Mouse (Mus musculus) thymus, adult 2 months (tissue): ENCODE results near the gene Gm9857.

ENCODE experiments used
- CTCF ChIP-seq: fragments of 200-500 bp; IDR thresholded peaks from 2 replicates; pipeline ENCODE4 v1.5.1; 2012; ENCODE audit warnings: mild to moderate bottlenecking, control low read depth, low read length, moderate library complexity, borderline replicate concordance; ENCODE audit not compliant: control insufficient read depth, poor library complexity, insufficient read depth; ENCODE audit errors: extremely low read depth
- POLR2A ChIP-seq: fragments of 200-500 bp; IDR thresholded peaks from 2 replicates; pipeline ENCODE4 v1.6.1; 2012; ENCODE audit warnings: mild to moderate bottlenecking, low read length, control low read depth, moderate library complexity; ENCODE audit not compliant: control insufficient read depth, poor library complexity, insufficient read depth; ENCODE audit errors: extremely low read depth

DNA sequence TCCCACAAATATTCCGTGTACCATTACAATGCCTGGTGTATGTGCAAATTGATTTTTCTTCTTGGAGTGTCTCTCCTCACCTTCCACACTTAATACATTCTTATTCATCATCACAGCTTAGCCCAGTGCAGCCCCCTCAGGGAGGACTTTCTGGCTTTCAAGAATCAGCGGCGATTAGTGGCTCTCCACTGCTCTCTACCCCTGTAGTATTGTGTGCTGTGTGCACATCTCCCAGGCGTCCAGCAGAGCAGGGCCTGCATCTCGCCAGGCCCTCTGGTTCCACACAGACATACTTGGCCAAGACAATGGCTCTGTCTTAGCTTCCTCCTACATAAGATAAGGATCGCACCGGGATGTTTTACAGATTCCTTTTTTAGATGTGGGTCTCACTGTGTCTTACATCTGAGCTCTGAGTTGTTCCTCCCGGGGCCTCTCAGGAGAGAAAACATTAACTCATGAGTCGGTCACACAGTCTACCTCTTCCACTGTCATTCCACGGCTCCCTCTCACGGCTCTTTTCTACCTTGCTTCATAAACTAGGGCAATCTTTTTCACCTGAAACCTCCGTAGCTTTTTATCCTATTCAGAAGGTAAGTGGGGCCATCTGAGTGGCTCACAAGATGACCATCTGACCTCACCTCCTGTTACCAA, 46.9 kb upstream of the Gm9857 start:
- TF ChIP-seq CTCF, result no peak
- no peak for TF ChIP-seq POLR2A
